Mouse (Mus musculus) CH12.LX (cell line): ENCODE results near the gene Gm20219. TPM values are rescaled to one million over a fixed set of nuclear protein-coding genes. Genes with fewer than 3 reads are reported as not detected.

Experiments
- DNase-seq: peaks from one replicate; pipeline ENCODE4 v3.0.0-alpha.2; 2013; ENCODE audit errors: extremely low read depth
- H3K27ac ChIP-seq: 2 replicates; pipeline ENCODE4 v1.5.1; 2012; ENCODE audit warnings: low read depth, mild to moderate bottlenecking, control low read depth, moderate library complexity; ENCODE audit not compliant: insufficient read depth
- H3K27me3 ChIP-seq: replicated peaks from 2 replicates; pipeline ENCODE3; 2012; ENCODE audit warnings: inconsistent platforms
- H3K36me3 ChIP-seq, 2 experiments: replicated peaks in 1 of 2; 2 replicates each; pipeline versions ENCODE3 to v1.6.1; 2012; ENCODE audit warnings: inconsistent platforms in 1 of 2, low read length in 1 of 2, mild to moderate bottlenecking in 1 of 2, mixed read lengths in 1 of 2, moderate library complexity in 1 of 2; ENCODE audit not compliant: control insufficient read depth in 1 of 2, insufficient read depth in 1 of 2
- H3K4me1 ChIP-seq, 2 experiments: 2 replicates each; pipeline ENCODE4 v1.6.1; 2012; ENCODE audit warnings: inconsistent platforms in 1 of 2, moderate library complexity in 1 of 2; ENCODE audit not compliant: insufficient read depth in 2 of 2, control insufficient read depth in 1 of 2
- H3K4me2 ChIP-seq: 2 replicates; pipeline ENCODE4 v1.6.1; 2012; ENCODE audit warnings: low read depth, mild to moderate bottlenecking, control low read depth; ENCODE audit not compliant: poor library complexity, insufficient read depth, severe bottlenecking
- H3K4me3 ChIP-seq, 3 experiments: fragments of 150-350 bp in 1 of 3; sonication (generic) in 1 of 3; replicated peaks in 1 of 3; 2 replicates each; pipeline versions ENCODE3 to v1.5.1; 2011 to 2012; ENCODE audit warnings: low read depth in 2 of 3, low read length in 2 of 3, mild to moderate bottlenecking in 2 of 3, moderate library complexity in 2 of 3, control low read depth in 1 of 3, improper control_type of control experiment in 1 of 3, inconsistent platforms in 1 of 3, mixed read lengths in 1 of 3; ENCODE audit not compliant: poor library complexity in 1 of 3
- H3K79me2 ChIP-seq: replicated peaks from 2 replicates; pipeline ENCODE4 v1.6.1; 2012; ENCODE audit warnings: mild to moderate bottlenecking, moderate library complexity; ENCODE audit not compliant: control insufficient read depth, poor library complexity, insufficient read depth, severe bottlenecking; ENCODE audit errors: extremely low read depth
- H3K9ac ChIP-seq: 2 replicates; pipeline ENCODE4 v1.6.1; 2012; ENCODE audit warnings: low read depth, mild to moderate bottlenecking, control low read depth, moderate library complexity; ENCODE audit not compliant: insufficient read depth
- H3K9me3 ChIP-seq: replicated peaks from 2 replicates; pipeline ENCODE3; 2012; ENCODE audit warnings: low read length, inconsistent platforms, mixed read lengths
- BHLHE40 ChIP-seq: IDR thresholded peaks from 2 replicates; pipeline ENCODE4 v1.6.1; 2011; ENCODE audit warnings: mild to moderate bottlenecking, low read depth, low read length, improper control_type of control experiment
- CTCF ChIP-seq, 2 experiments: IDR thresholded peaks in 1 of 2; conservative IDR thresholded peaks in 1 of 2; 2 replicates each; pipeline ENCODE4 v1.5.1; 2011 to 2012; ENCODE audit warnings: low read depth in 2 of 2, low read length in 2 of 2, improper control_type of control experiment in 1 of 2, inconsistent platforms in 1 of 2, mild to moderate bottlenecking in 1 of 2, moderate library complexity in 1 of 2
- ELF1 ChIP-seq: IDR thresholded peaks from 2 replicates; pipeline ENCODE4 v1.6.1; 2014; ENCODE audit warnings: low read depth, mild to moderate bottlenecking, inconsistent platforms, low read length, improper control_type of control experiment
- EP300 ChIP-seq: IDR thresholded peaks from 2 replicates; pipeline ENCODE4 v1.6.1; 2011; ENCODE audit warnings: low read length, improper control_type of control experiment
- HCFC1 ChIP-seq: IDR thresholded peaks from 2 replicates; pipeline ENCODE4 v1.6.1; 2012; ENCODE audit warnings: low read depth, mild to moderate bottlenecking, inconsistent platforms, low read length, improper control_type of control experiment
- IRF4 ChIP-seq: IDR thresholded peaks from 2 replicates; pipeline ENCODE4 v1.6.1; 2014; ENCODE audit warnings: low read depth, mild to moderate bottlenecking, inconsistent platforms, low read length, improper control_type of control experiment
- JUND ChIP-seq: conservative IDR thresholded peaks from 2 replicates; pipeline ENCODE4 v1.6.1; 2011; ENCODE audit warnings: low read depth, low read length, improper control_type of control experiment
- MAFK ChIP-seq: IDR thresholded peaks from 2 replicates; pipeline ENCODE4 v1.6.1; 2011; ENCODE audit warnings: low read length, improper control_type of control experiment; ENCODE audit not compliant: insufficient replicate concordance
- MAX ChIP-seq: IDR thresholded peaks from 2 replicates; pipeline ENCODE4 v1.6.1; 2011; ENCODE audit warnings: low read length, improper control_type of control experiment
- MAZ ChIP-seq: IDR thresholded peaks from 2 replicates; pipeline ENCODE4 v1.6.1; 2012; ENCODE audit warnings: low read depth, mild to moderate bottlenecking, inconsistent platforms, low read length, improper control_type of control experiment, moderate library complexity
- MEF2A ChIP-seq: IDR thresholded peaks from 2 replicates; pipeline ENCODE4 v1.6.1; 2014; ENCODE audit warnings: low read depth, mild to moderate bottlenecking, inconsistent platforms, low read length, improper control_type of control experiment, borderline replicate concordance
- NRF1 ChIP-seq: IDR thresholded peaks from 2 replicates; pipeline ENCODE4 v1.6.1; 2014; ENCODE audit warnings: low read depth, mild to moderate bottlenecking, inconsistent platforms, low read length, improper control_type of control experiment, moderate library complexity
- PAX5 ChIP-seq: IDR thresholded peaks from 2 replicates; pipeline ENCODE4 v1.6.1; 2012; ENCODE audit warnings: low read length, inconsistent platforms, mixed read lengths
- POLR2A ChIP-seq: IDR thresholded peaks from 2 replicates; pipeline ENCODE4 v1.6.1; 2011; ENCODE audit warnings: low read depth, mild to moderate bottlenecking, improper control_type of control experiment, low read length
- TCF12 ChIP-seq: IDR thresholded peaks from 2 replicates; pipeline ENCODE4 v1.6.1; 2014; ENCODE audit warnings: low read depth, mild to moderate bottlenecking, inconsistent platforms, low read length, improper control_type of control experiment
- USF1 ChIP-seq: IDR thresholded peaks from 2 replicates; pipeline ENCODE4 v1.6.1; 2014; ENCODE audit warnings: low read depth, mild to moderate bottlenecking, inconsistent platforms, low read length, improper control_type of control experiment
- ZKSCAN1 ChIP-seq: IDR thresholded peaks from 2 replicates; pipeline ENCODE4 v1.6.1; 2012; ENCODE audit warnings: low read depth, inconsistent platforms, low read length, improper control_type of control experiment, borderline replicate concordance
- ZMIZ1 ChIP-seq: IDR thresholded peaks from 2 replicates; pipeline ENCODE4 v1.6.1; 2012; ENCODE audit warnings: low read depth, mild to moderate bottlenecking, inconsistent platforms, low read length, improper control_type of control experiment
- ZNF384 ChIP-seq: IDR thresholded peaks from 2 replicates; pipeline ENCODE4 v1.6.1; 2012; ENCODE audit warnings: low read depth, low read length, improper control_type of control experiment, inconsistent platforms
- dilution Hi-C: fragments of 300-500 bp; cut with MboI; formaldehyde crosslinking; loops from 2 replicates; pipeline ENCODE4 v1.14.3; 2020; ENCODE audit warnings: low sequenced_read_pairs; ENCODE audit not compliant: extremely low pct_unique_long_range_greater_than_20kb, extremely low pct_ligation_motif_present
- in situ Hi-C: fragments of 300-500 bp; cut with MboI; formaldehyde crosslinking; loops from 3 replicates; pipeline ENCODE4 v1.14.3; 2019; ENCODE audit warnings: low sequenced_read_pairs, low pct_ligation_motif_present, low pct_unique_long_range_greater_than_20kb, mixed read lengths
- polyA plus RNA-seq: library from polyadenylated mRNA; unstranded; fragments of >175 nt; gene quantifications from 2 replicates; pipeline ENCODE4 v1.2.1, GENCODE M21; 2012; ENCODE audit warnings: low read depth; ENCODE audit not compliant: insufficient read length
- total RNA-seq, 2 experiments: library from RNA; depleted of rRNA; stranded (reverse); fragments of 300-350 nt in 1 of 2; fragments of >200 nt in 1 of 2; gene quantifications; 2 replicates each; pipeline ENCODE4 v1.2.3; 2012 to 2014

Gene Gm20219
- total and polyA plus RNA-seq, 3 experiments: 0.42 to 1.6 TPM; not detected in 1

- H3K9ac ChIP-seq: no peak overlapping the region
- no peak overlapping the region for H3K4me3 ChIP-seq
- peaks cover 86 to 93% of the 10 kb centered on the region in 2 experiments for H3K36me3 ChIP-seq
- H3K4me2 ChIP-seq: no peak overlapping the region
- in situ Hi-C loops (no loop called here), dilution Hi-C loops (no loop called here)
- no peak overlapping the region for H3K27ac ChIP-seq
- H3K4me1 ChIP-seq: no peaks in the 10 kb centered on the region
- no peak for DNase-seq
- H3K27me3 ChIP-seq: no peaks in the 10 kb centered on the region
- no peaks in the 10 kb centered on the region for H3K79me2 ChIP-seq
- H3K9me3 ChIP-seq: no peaks in the 10 kb centered on the region
- TF ChIP-seq ELF1 (no peak), IRF4 (no peak), MEF2A (no peak), ZKSCAN1 (no peak), MAX (no peak), PAX5 (no peak), CTCF (conservative IDR thresholded peaks at IDR 0.05 in 1 of 2, IDR thresholded peaks at IDR 0.05 in 1 of 2; ENCODE audit: low read depth in 2 of 2, low read length in 2 of 2) (no peak), TCF12 (no peak), ZMIZ1 (no peak), POLR2A (no peak), MAFK (no peak), USF1 (no peak), ZNF384 (no peak), JUND (no peak), NRF1 (no peak), BHLHE40 (no peak)
Measured at GRCm38 (mm10) chr17:56572154-56572553, 18.0 kb upstream of the Gm20219 start.

- in situ Hi-C loops: no loop called here
- H3K36me3 ChIP-seq: peaks cover 90 to 97% of the 10 kb centered on the region in 2 experiments
- no peaks in the 10 kb centered on the region for H3K4me1 ChIP-seq
- TF ChIP-seq CTCF (conservative IDR thresholded peaks at IDR 0.05 in 1 of 2, IDR thresholded peaks at IDR 0.05 in 1 of 2; ENCODE audit: low read depth in 2 of 2, low read length in 2 of 2) (no peak), MAZ (no peak), EP300 (no peak), ELF1 (no peak), ZKSCAN1 (no peak), HCFC1 (no peak), PAX5 (no peak)
- no peak overlapping the region for H3K4me2 ChIP-seq
- H3K27ac ChIP-seq: no peak overlapping the region
- no peaks in the 10 kb centered on the region for H3K79me2 ChIP-seq
- H3K4me3 ChIP-seq: no peak overlapping the region
- no peak overlapping the region for H3K9ac ChIP-seq
- no peaks in the 10 kb centered on the region for H3K27me3 ChIP-seq
- dilution Hi-C loops: no loop called here
- no peak for DNase-seq
- H3K9me3 ChIP-seq: no peaks in the 10 kb centered on the region
Measured at GRCm38 (mm10) chr17:56570287-56570686, 16.1 kb upstream of the Gm20219 start.
